Mouse (Mus musculus) neural tube, embryonic 11.5 days (tissue): Measurements from ENCODE around the gene Gm7356. TPM values are rescaled to one million over a fixed set of nuclear protein-coding genes. Genes with fewer than 3 reads are reported as not detected.
"Not testable (repeated sequence)": the region's sequence is repeated elsewhere in the genome, so short reads cannot be mapped to it uniquely, and the experiment has no call there.

Experiments
- ATAC-seq: fragments of 200-750 bp; cut with Nextera tagmentation; 2 replicates; pipeline ENCODE4 v1.8.0; 2017; ENCODE audit warnings: moderate number of reproducible peaks, mild to moderate bottlenecking, moderate TSS enrichment, moderate library complexity; ENCODE audit not compliant: insufficient read depth, low FRiP score, low TSS enrichment
- DNase-seq: peaks from one replicate; pipeline ENCODE4 v3.0.0-alpha.2; 2015; ENCODE audit warnings: low spot score
- H3K27ac ChIP-seq: fragments of 300-500 bp; sonication (generic); 2 replicates; pipeline ENCODE4 v1.5.1; 2014; ENCODE audit warnings: low read depth, mild to moderate bottlenecking, low read length
- H3K27me3 ChIP-seq: fragments of 300-500 bp; sonication (generic); 2 replicates; pipeline ENCODE4 v1.6.1; 2014; ENCODE audit warnings: mild to moderate bottlenecking, low read length, mixed read lengths; ENCODE audit not compliant: control insufficient read depth, insufficient read depth
- H3K36me3 ChIP-seq: fragments of 300-500 bp; sonication (generic); 2 replicates; pipeline ENCODE4 v1.6.1; 2014; ENCODE audit warnings: mild to moderate bottlenecking, low read length, moderate library complexity, mixed read lengths; ENCODE audit not compliant: control insufficient read depth, insufficient read depth
- H3K4me1 ChIP-seq: fragments of 300-500 bp; sonication (generic); 2 replicates; pipeline ENCODE4 v1.6.1; 2014; ENCODE audit warnings: low read length, mixed read lengths; ENCODE audit not compliant: control insufficient read depth, insufficient read depth
- H3K4me2 ChIP-seq: fragments of 300-500 bp; sonication (generic); 2 replicates; pipeline ENCODE4 v1.6.1; 2014; ENCODE audit warnings: low read depth, mild to moderate bottlenecking, moderate library complexity
- H3K4me3 ChIP-seq: fragments of 300-500 bp; sonication (generic); 2 replicates; pipeline ENCODE4 v1.5.1; 2014; ENCODE audit warnings: low read depth, low read length
- H3K9ac ChIP-seq: fragments of 300-500 bp; sonication (generic); 2 replicates; pipeline ENCODE4 v1.6.1; 2014; ENCODE audit warnings: mild to moderate bottlenecking, low read length
- H3K9me3 ChIP-seq: fragments of 300-500 bp; sonication (generic); 2 replicates; pipeline ENCODE4 v1.6.1; 2016; ENCODE audit warnings: low read length; ENCODE audit not compliant: control insufficient read depth
- WGBS: fragments of 180-500 bp; shearing (Covaris S2); extraction: QIAGEN DNeasy Blood & Tissue Kit; methylation state at CpG from one replicate; pipeline ENCODE4 v1.1.7; 2014; 5-methylcytosine and 5-hydroxymethylcytosine counted together
- polyA plus RNA-seq: library from polyadenylated mRNA; unstranded; fragments of >200 nt; fragmentation: Nextera tagmentation; extraction: Ambion mirVana; gene quantifications from 2 replicates; pipeline ENCODE4 v1.2.1, GENCODE M21; 2014

Gene Gm7356
- not detected in 2 replicates for polyA plus RNA-seq

GRCm38 (mm10) chr17:14003604-14004003 lies at the start of gene Gm7356:
TSS of gene Gm7356 (minus strand) at chr17:14003704.
- not testable (repeated sequence) for DNase-seq

GRCm38 (mm10) chr17:14041880-14042279 lies 38.4 kb upstream of the Gm7356 start:
- 80% methylated on average over 1 of the region's 2 CpGs for WGBS
- H3K9ac ChIP-seq, H3K27ac ChIP-seq, H3K9me3 ChIP-seq, H3K4me2 ChIP-seq, H3K4me1 ChIP-seq, DNase-seq, H3K36me3 ChIP-seq, H3K27me3 ChIP-seq, ATAC-seq, H3K4me3 ChIP-seq: not testable (repeated sequence)

More at GRCm38 (mm10) chr17:14003604-14004003, at the start of gene Gm7356:
- not testable (repeated sequence) for H3K9ac ChIP-seq, H3K4me2 ChIP-seq, H3K27me3 ChIP-seq, H3K4me3 ChIP-seq, H3K27ac ChIP-seq, ATAC-seq, H3K9me3 ChIP-seq, H3K4me1 ChIP-seq, H3K36me3 ChIP-seq
- WGBS = 66% methylated on average over 3 of the region's 4 CpGs

GRCm38 (mm10) chr17:14037012-14037411 lies 33.5 kb upstream of the Gm7356 start:
- H3K4me2 ChIP-seq, ATAC-seq, H3K27ac ChIP-seq, H3K9me3 ChIP-seq, H3K27me3 ChIP-seq, DNase-seq, H3K4me1 ChIP-seq, H3K36me3 ChIP-seq, H3K9ac ChIP-seq, H3K4me3 ChIP-seq: not testable (repeated sequence)
- WGBS = 65% methylated on average over 1 of the region's 2 CpGs

GRCm38 (mm10) chr17:14036113-14036512 lies 32.6 kb upstream of the Gm7356 start:
- H3K36me3 ChIP-seq, DNase-seq, H3K9me3 ChIP-seq, H3K27me3 ChIP-seq, H3K4me2 ChIP-seq, ATAC-seq, H3K9ac ChIP-seq, H3K4me1 ChIP-seq, H3K27ac ChIP-seq, H3K4me3 ChIP-seq: not testable (repeated sequence)
- 100% methylated on average over 4 of the region's 4 CpGs for WGBS

- H3K27me3 ChIP-seq, H3K27ac ChIP-seq, H3K4me3 ChIP-seq, H3K4me2 ChIP-seq, H3K4me1 ChIP-seq, H3K9ac ChIP-seq, ATAC-seq, DNase-seq, H3K36me3 ChIP-seq, H3K9me3 ChIP-seq: not testable (repeated sequence)
- 70% methylated on average over 2 of the region's 2 CpGs for WGBS
Measured at GRCm38 (mm10) chr17:13993425-13993824, 10.1 kb downstream of the Gm7356 start.

- H3K9me3 ChIP-seq = no peaks in the 10 kb centered on the region
- ATAC-seq = no peak
- H3K27me3 ChIP-seq = no peaks in the 10 kb centered on the region
- H3K27ac ChIP-seq = no peak overlapping the region
- no peak overlapping the region for H3K4me3 ChIP-seq
- H3K4me1 ChIP-seq = no peaks in the 10 kb centered on the region
- H3K36me3 ChIP-seq = no peaks in the 10 kb centered on the region
- 81% methylated on average over 1 of the region's 1 CpGs for WGBS
- no peak for DNase-seq
- H3K9ac ChIP-seq = no peak overlapping the region
- no peak overlapping the region for H3K4me2 ChIP-seq
Measured at GRCm38 (mm10) chr17:13987690-13988089, 15.8 kb downstream of the Gm7356 start.

- WGBS = 88% methylated on average over 5 of the region's 5 CpGs
Measured at GRCm38 (mm10) chr17:13970796-13971195, 32.7 kb downstream of the Gm7356 start.

GRCm38 (mm10) chr17:13969917-13970316 lies 33.6 kb downstream of the Gm7356 start:
- not testable (repeated sequence) for H3K36me3 ChIP-seq, ATAC-seq, H3K4me3 ChIP-seq, H3K9ac ChIP-seq, H3K27ac ChIP-seq, H3K4me1 ChIP-seq, H3K27me3 ChIP-seq, DNase-seq, H3K4me2 ChIP-seq, H3K9me3 ChIP-seq
- 82% methylated on average over 1 of the region's 2 CpGs for WGBS

More at GRCm38 (mm10) chr17:13970796-13971195, 32.7 kb downstream of the Gm7356 start:
- H3K27ac ChIP-seq, H3K4me1 ChIP-seq, H3K27me3 ChIP-seq, H3K36me3 ChIP-seq, ATAC-seq, H3K9me3 ChIP-seq, DNase-seq, H3K9ac ChIP-seq, H3K4me3 ChIP-seq, H3K4me2 ChIP-seq: not testable (repeated sequence)

GRCm38 (mm10) chr17:13965048-13965447 lies 38.5 kb downstream of the Gm7356 start:
- H3K36me3 ChIP-seq, H3K9ac ChIP-seq, ATAC-seq, H3K27ac ChIP-seq, DNase-seq, H3K4me3 ChIP-seq, H3K27me3 ChIP-seq, H3K4me2 ChIP-seq, H3K9me3 ChIP-seq, H3K4me1 ChIP-seq: not testable (repeated sequence)
- WGBS = 58% methylated on average over 1 of the region's 2 CpGs
